Mouse (Mus musculus): ENCODE results near the gene Tpgs1. TPM values are rescaled to one million over a fixed set of nuclear protein-coding genes. Genes with fewer than 3 reads are reported as not detected.
A peak's percentile ranks its signal among the peaks of the same experiment; 100 is the strongest.

The Tpgs1 gene
- polyA plus RNA-seq, 2 experiments from 2014 or later = 16.6 to 19.5 TPM

DNA sequence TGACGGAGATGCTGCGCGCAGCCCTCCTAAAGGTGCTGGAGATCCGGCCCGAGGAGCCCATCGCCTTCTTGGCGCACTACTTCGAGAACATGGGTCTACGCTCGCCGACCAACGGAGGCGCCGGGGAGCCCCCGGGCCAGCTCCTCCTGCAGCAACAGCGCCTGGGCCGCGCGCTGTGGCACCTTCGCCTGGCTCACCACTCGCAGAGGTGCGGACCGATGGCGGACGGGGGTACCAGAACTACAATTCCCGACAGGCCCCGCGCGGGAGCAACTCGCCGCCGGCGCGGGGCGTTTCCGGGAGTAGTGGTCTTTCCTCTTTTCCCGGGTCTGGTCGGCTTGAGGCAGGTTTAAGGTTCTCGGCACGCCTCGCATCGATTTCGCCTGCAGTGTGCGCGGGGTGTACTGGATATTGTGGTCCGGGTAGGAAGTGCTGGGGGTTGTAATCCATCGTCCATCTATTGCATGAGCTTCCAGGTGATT lies 448 bp downstream of the Tpgs1 start:
- ATAC-seq = peak; percentile 36

- no peak for ATAC-seq
These were observed 1.1 kb downstream of the Tpgs1 start for GRCm38 (mm10) chr10:79670071-79670888.

DNA sequence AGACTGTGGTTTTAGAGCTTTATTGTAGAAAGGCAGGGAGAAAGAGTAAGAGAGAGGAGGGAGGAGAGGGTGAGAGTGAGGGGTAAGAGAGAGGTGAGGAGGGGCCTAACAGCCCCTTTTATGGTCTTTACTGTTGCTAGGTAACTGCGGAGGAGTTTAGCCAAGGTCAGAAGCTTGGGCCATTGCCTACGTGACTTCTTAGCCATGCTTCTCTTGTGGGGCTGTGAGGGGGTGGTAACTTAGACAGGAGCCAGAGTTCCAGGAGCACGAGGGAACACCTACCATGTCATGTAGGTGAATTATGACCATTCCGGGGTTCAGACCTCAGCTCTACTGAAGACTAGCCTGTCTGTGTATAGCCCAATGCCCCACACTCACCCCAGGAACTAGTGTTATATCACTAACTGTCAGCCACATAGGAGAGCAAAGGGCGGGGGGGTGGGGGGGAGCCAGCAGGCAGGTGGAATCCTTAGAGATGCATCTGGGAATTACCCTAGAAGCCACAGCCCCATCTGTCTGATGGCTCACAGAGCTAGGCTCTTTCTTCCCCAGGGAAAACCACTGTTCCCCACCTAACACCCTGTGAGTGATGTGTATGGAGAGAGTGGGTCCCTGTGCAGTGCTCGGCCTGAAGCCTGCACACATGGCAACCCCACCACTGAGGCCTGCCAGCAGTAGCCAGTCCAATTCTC lies 2.4 kb downstream of the Tpgs1 start:
- ATAC-seq = no peak

- ATAC-seq = no peak
These were observed 2.9 kb downstream of the Tpgs1 start for GRCm38 (mm10) chr10:79672088-79672455.

GRCm38 (mm10) chr10:79673054-79673453 lies 3.9 kb downstream of the Tpgs1 start:
- no peak for ATAC-seq

GRCm38 (mm10) chr10:79675346-79676035 lies 6.3 kb downstream of the Tpgs1 start:
- no peak for ATAC-seq

GRCm38 (mm10) chr10:79680606-79681495 lies 11.7 kb downstream of the Tpgs1 start:
- ATAC-seq = no peak

DNA sequence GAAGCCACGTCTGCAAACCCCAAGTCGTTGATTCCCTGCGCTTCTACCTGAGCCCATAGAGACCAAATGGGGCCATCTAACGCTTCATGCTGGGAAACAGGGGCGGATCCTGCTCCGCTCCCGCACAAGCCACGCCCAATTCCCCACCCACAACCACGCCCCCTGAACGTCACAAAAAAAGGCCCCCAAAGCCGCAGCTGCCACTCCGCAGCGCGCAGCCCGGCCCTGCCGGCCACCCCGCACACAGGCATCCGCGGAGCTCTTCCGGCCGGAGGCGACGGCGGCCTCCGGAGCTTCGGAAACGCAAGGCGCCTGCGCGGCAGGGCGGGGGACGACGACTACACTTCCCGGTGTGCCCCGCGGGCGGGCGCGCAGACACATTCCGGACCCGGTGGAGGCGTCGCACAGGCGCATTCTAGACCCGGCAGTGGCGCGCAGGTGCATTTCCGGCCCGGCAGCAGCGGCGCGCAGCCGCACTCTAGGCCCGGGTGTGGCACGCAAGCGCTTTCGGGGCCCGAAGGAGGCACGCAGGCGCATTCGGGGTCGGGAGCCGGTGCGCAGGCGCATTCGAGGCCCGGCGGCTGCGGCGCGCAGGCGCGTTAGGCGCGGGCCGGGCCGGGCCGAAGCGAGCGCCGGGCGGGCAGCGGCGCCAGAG lies 12.5 kb downstream of the Tpgs1 start, which contains the start of gene Cdc34:
Gene Cdc34 (plus strand): TSS at position 605 of the 655 bp plus-strand sequence.
- peak; percentile 87 for ATAC-seq

- no peak for ATAC-seq
These were observed 13.4 kb downstream of the Tpgs1 start for GRCm38 (mm10) chr10:79682551-79682915.

DNA sequence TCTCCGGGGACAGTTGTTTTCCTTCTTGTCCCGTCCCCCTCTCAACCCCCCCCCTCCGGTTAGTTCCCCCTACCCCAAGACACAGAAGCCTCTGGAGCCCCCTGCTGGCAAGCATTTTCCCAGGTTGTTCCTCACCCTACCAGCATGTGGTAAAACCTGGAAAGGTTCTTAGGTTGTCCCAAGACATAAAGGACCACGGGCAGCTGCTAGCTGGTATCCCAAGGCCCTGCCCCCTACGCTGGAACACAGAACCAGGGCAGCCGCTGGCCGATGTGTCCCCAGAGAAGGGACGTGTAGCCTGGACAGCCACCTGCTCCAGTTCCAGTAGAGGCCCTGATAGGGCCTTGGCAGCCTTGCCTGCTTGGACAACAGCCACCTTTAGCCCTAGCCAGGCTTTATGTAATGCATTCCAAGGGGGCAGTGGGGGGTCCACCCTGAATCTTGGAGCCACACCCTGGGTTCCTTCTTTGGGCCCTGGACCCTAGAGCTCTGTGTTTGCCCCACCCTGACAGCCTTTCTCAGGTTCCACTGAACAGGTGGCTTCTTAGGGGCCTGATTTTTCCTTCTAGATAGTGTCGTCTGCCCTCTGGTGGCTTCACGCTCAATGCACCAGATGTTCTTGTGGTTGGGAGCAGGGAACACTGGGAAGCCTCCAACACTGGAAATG lies 13.9 kb downstream of the Tpgs1 start:
- no peak for ATAC-seq

DNA sequence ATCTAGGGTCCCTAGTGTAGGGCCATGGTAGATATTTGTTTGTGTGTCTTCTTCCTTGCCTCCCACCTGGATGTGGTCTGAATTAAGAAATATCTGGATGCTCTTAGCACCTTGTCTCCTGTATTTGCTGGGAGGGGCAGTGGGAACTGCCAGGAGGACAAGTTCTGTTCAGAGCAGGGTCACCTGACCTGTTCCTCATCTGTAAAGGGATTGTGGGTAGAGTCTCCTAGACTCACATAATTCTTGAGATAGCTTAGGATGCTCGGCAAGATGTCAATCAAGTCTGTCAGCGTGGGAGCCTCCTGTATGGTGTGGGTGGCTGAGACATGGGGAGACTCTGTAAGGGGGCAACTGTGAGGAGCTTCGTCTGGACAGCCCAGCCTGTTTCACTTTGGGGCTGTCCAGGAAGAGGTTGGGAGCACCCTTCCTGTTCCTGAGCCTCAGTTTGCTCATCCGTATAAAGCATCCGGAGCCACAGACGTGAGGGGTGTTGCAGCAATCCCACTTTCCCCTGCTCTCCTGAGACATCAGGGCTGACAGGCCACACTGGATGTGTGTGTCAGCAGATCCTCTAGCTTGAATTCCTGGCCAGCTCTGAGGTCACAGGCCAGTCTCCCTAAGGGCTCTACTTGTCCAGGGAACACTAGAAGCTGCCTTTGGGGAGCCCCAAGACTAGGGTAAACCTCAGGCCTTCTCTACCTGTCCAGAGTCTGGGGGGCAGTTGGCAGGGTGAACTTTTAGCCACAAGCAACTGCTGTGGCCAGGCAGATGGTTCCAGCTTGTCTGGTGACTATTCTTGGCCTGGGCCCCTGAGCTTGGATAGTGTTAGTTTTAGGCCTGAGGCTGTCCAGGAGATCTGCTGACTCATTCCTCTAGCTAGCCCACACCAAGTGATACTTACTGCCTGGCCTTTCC lies 14.8 kb downstream of the Tpgs1 start:
- ATAC-seq = no peak

DNA sequence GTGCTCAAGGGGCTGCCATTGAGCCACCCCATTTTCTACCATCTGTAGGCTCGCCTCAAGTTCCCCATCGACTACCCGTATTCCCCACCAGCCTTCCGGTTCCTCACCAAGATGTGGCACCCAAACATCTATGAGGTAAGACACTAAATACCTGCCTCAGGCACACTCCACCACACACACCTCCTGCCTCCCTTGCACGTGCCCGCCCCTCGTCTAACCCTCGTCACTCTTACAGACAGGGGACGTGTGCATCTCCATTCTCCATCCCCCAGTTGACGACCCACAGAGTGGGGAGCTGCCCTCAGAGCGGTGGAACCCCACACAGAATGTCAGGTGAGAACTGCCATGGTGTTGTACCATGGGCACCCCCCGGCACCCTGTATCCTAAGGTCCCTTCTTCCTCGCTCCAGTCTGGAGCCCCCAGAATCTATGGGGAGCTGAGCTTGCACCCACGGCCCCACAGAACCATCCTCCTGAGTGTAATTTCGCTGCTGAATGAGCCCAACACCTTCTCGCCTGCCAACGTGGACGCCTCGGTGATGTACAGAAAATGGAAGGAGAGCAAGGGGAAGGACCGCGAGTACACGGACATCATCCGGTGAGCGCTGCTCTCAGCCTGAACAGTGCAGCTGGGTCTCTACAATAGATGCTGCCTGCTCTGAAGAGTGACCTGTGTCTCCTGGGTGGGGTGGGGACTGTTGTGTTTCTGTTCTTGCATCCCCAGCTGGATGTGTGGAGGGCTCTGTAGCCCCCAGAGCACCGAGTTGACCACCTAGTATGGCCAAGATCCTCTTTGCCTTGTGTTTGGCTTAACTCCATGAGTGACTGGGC lies 15.8 kb downstream of the Tpgs1 start:
- no peak for ATAC-seq

DNA sequence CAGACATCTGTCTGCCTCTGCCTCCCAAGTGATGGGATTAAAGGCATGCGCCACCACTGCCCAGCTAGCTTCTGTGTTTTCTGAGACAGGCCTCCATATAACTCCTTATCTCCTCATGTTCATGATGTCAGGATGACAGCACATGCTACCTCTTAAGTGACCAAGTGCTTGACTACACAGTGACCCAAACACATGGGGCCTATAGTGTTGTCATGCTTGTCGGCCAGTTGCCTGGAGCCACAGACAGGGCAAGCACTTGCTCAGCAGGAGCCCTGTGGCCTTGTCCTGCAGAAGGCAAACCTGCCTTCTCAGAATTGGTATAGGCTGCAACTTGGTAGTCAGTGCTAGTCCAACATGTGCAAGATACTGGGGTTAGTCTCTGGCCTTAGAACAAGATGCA lies 17.1 kb downstream of the Tpgs1 start:
- no peak for ATAC-seq

DNA sequence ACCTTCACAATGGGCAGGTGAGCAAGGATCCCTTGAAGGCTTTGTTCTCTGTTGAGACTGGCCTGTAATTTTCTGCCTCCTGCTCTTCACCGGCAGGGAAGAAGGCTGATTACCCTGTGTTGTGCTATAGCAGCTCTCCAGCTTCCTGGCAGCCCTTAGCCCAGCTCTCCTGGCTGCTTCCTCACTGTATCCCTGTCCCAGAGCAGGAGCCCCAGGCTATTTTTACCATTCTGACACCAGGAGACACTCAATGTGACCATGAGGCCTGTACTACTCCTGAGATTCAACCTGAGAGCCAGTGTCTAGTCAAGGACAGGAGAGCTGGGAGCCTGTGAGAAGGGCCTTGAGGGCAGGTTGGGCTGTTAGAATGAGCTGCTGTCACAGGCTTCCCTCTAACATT lies 17.5 kb downstream of the Tpgs1 start:
- no peak for ATAC-seq

DNA sequence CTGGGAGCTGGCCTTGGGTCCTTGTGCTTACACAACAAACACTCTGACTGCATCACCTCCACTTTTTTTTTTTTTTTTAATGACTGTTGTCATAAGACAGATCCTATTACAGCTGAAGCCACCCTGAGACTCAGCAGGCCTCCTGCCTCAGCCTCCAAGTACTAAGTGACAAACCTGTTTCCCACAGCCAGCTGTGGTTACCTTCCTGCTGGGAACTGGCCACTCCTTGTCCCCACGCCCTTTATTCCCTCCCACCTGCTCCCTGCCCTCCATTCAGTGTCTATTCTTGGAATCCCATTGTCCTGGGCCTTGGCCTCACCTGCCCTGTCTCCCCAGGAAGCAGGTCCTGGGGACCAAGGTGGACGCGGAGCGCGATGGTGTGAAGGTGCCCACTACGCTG lies 18.3 kb downstream of the Tpgs1 start:
- no peak for ATAC-seq

DNA sequence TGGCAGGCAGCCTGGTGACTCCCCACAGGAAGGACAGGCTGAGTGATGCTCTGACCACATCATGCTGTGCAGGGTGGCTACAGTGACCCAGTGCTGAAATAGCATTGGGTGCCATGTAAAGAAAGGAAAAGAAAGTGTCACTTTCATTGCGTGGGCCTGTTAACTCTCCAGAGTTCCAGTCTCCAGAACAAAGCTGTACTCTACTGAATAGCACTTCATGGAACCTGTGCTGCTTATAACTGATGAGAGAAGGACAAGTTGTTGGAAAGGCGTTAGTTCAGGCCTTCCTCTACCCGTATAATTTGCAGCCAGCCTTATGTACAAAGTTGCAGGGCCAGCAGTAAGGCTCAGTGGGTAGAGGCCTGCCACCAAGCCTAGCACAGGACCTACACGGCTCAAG lies 19.6 kb downstream of the Tpgs1 start, which contains the start of gene Gzmm:
Gene Gzmm (plus strand): TSS at position 301 of the 400 bp plus-strand sequence.
- ATAC-seq = no peak

GRCm38 (mm10) chr10:79689178-79689577 lies 20.0 kb downstream of the Tpgs1 start:
- no peak for ATAC-seq

GRCm38 (mm10) chr10:79691986-79692548 lies 22.9 kb downstream of the Tpgs1 start:
- no peak for ATAC-seq
